Mouse (Mus musculus): Measurements from ENCODE around the gene Gm47959.
"Not testable (repeated sequence)": the region's sequence is repeated elsewhere in the genome, so short reads cannot be mapped to it uniquely, and the experiment has no call there.

GRCm38 (mm10) chr1:83000306-83000705 is at the start of gene Gm47959:
- not testable (repeated sequence) for TF ChIP-seq CTCF, EP300 (IDR thresholded peaks at IDR 0.05; ENCODE audit: low read depth)
